24 mouse cellular contexts compared by ENCODE assay signal in the genomic region with DNA sequence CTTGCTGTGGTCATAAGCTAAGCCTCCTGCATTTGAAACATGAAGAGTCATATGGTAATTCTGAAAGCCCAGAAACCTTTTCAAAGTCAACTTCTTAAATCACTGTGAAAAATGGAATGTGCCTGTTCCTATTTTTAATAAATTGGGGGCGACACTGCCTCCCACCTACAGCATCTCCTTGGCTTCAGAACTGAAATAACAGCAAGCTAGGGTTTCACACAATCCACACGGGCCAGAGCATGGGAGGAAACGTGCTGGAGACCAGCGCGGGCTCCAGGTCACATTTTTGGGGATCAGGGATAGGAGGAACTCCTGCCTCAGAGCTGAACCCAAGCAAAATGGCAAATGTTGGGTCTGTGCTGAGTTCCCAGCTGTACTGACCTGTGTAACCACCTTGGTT. TPM values are rescaled to one million over a fixed set of nuclear protein-coding genes. Genes with fewer than 3 reads are reported as not detected.
DNase-seq lines count a peak whose midpoint lies in the region; TF ChIP-seq lines count a peak whose summit lies in the region.
"Had no signal": no experiment of that assay in that cellular context is flagged by ENCODE, and none has a peak within 500 bp of the region (broad histone marks: within the 10 kb centered on the region; RNA-seq: fewer than 3 reads in every experiment).

No protein-coding gene starts in this region.

- H3K27ac ChIP-seq in heart, adult 2 months = no peak overlapping the region
- H3K27ac ChIP-seq in left cerebral cortex, adult 2 months = peak overlapping the region; percentile 25; the same call in 1 of the 2 replicates
- H3K27ac ChIP-seq: embryonic facial prominence, embryonic 12.5 days; embryonic facial prominence, embryonic 15.5 days; heart, embryonic 15.5 days; hindbrain, embryonic 10.5 days; hindbrain, embryonic 13.5 days had no signal

- TF ChIP-seq POLR2A in heart, adult 2 months (IDR thresholded peaks at IDR 0.05; ENCODE audit: insufficient read depth, low read depth, low read length) = no peak

- no peak overlapping the region for H3K9ac ChIP-seq in heart, adult 2 months (ENCODE audit: low read depth, low read length)
- H3K9ac ChIP-seq: embryonic facial prominence, embryonic 12.5 days; embryonic facial prominence, embryonic 15.5 days; forebrain, postnatal 0 days; heart, embryonic 12.5 days; heart, embryonic 15.5 days; hindbrain, embryonic 13.5 days had no signal

- no peaks in the 10 kb centered on the region; the same call in 1 of the 2 replicates for H3K79me2 ChIP-seq in heart, adult 2 months (replicated peaks; ENCODE audit: control insufficient read depth, insufficient read depth, low read length)

- no peak for TF ChIP-seq CTCF in heart, adult 2 months (IDR thresholded peaks at IDR 0.05)
- no peak for TF ChIP-seq CTCF in left cerebral cortex, adult 2 months (IDR thresholded peaks at IDR 0.05)

- no peaks in the 10 kb centered on the region for H3K4me1 ChIP-seq in heart, adult 2 months (ENCODE audit: control insufficient read depth, insufficient read depth, low read length)
- H3K4me1 ChIP-seq: embryonic facial prominence, embryonic 12.5 days; embryonic facial prominence, embryonic 15.5 days; heart, embryonic 12.5 days; heart, embryonic 15.5 days; hindbrain, embryonic 13.5 days had no signal

- no peak for TF ChIP-seq EP300 in heart, adult 2 months (IDR thresholded peaks at IDR 0.05; ENCODE audit: insufficient read depth, low read depth, low read length)

- WGBS in heart, adult 2 months = 77% methylated on average over 5 of the region's 5 CpGs

- DNase-seq in heart, adult 11 months = peak; percentile 44
- no peak for DNase-seq in heart, adult 2 months
- DNase-seq in left cerebral cortex, adult 2 months (ENCODE audit: extremely low spot score in 1 of 2, low spot score in 2 of 2) = no peak
- DNase-seq in left cerebral cortex, adult 11 months (ENCODE audit: low spot score) = no peak
- DNase-seq in testis, postnatal 10 days (ENCODE audit: low spot score) = peak; percentile 30
- DNase-seq in testis, postnatal 14 days (ENCODE audit: low spot score) = no peak
- DNase-seq in urinary bladder, postnatal 25 days (ENCODE audit: low spot score) = no peak
- DNase-seq: adrenal gland, adult 2 months; adrenal gland, postnatal 14 days; cerebellum, adult 11-12 months; cerebellum, adult 8-10 months; cerebellum, postnatal 14 days; forebrain, postnatal 0 days; gastrocnemius, postnatal 10 days; heart, postnatal 10 days; heart, postnatal 36 days had no signal

- intact Hi-C loops in heart, adult 2 months (cut with DNase I) = no loop called here
- intact Hi-C loops in left cerebral cortex, adult 2 months (cut with DNase I) = loop anchor here (2.0 kb wide), 1 partner anchor 14 kb away; no protein-coding TSS in a partner anchor

- no peaks in the 10 kb centered on the region for H3K27me3 ChIP-seq in heart, adult 2 months (ENCODE audit: control insufficient read depth, insufficient read depth, low read length)
- H3K27me3 ChIP-seq: embryonic facial prominence, embryonic 12.5 days; embryonic facial prominence, embryonic 15.5 days; hindbrain, embryonic 13.5 days had no signal

- no peak overlapping the region for H3K4me3 ChIP-seq in heart, adult 2 months
- no peak overlapping the region for H3K4me3 ChIP-seq in left cerebral cortex, adult 2 months
- H3K4me3 ChIP-seq: embryonic facial prominence, embryonic 12.5 days; embryonic facial prominence, embryonic 15.5 days; heart, embryonic 12.5 days; heart, embryonic 15.5 days; hindbrain, embryonic 10.5 days; hindbrain, embryonic 13.5 days had no signal

- no peaks in the 10 kb centered on the region for H3K36me3 ChIP-seq in heart, adult 2 months (ENCODE audit: control insufficient read depth, insufficient read depth, low read length)
- H3K36me3 ChIP-seq: embryonic facial prominence, embryonic 12.5 days; embryonic facial prominence, embryonic 15.5 days; heart, embryonic 12.5 days; heart, embryonic 15.5 days; hindbrain, embryonic 10.5 days; hindbrain, embryonic 13.5 days had no signal

RNA-seq across cellular contexts. Expression of gene Lrrc27, which starts 33.5 kb away (rescaled TPM):
- 10 to 100 TPM; 18.9 to 20.6 TPM for total RNA-seq in heart, adult 2 months (2021)
- 12.7 and 13.3 TPM in 2 replicates for polyA plus RNA-seq in heart, adult 2 months (2012; rRNA removed)
- total RNA-seq in left cerebral cortex, adult 2 months (2021) = 1 to 10 TPM; 8.1 to 8.2 TPM

RNA-seq across cellular contexts. Expression of gene Stk32c, which starts 33.8 kb away (rescaled TPM):
- under 1 TPM; 0.68 to 0.94 TPM for total RNA-seq in heart, adult 2 months (2021)
- polyA plus RNA-seq in heart, adult 2 months (2012; rRNA removed) = 1.1 and 1.8 TPM in 2 replicates
- total RNA-seq in left cerebral cortex, adult 2 months (2021) = 100 to 1,000 TPM; 159 to 167 TPM
- total RNA-seq: granulocyte monocyte progenitor cell, adult 5-6 weeks; MEL had no signal
- polyA plus RNA-seq: heart, embryonic 12.5 days had no signal

Comparison
In these comparisons a context has a peak if more than half of its experiments do, and no peak if none do; other contexts are left out.
1. DNase-seq: peak in heart, adult 11 months (single experiment) and testis, postnatal 10 days (single experiment); none in heart, adult 2 months (0 of 2), left cerebral cortex, adult 2 months (0 of 2), left cerebral cortex, adult 11 months (single experiment), testis, postnatal 14 days (single experiment) and urinary bladder, postnatal 25 days (single experiment).
2. RNA of gene Stk32c, which starts 33.8 kb away (total RNA-seq): 159 to 167 TPM in left cerebral cortex, adult 2 months; 0.68 to 0.94 TPM in heart, adult 2 months; every median in the first group is over 10 times any median in the second.